Mouse (Mus musculus): ENCODE data around the gene Ano4. TPM values are rescaled to one million over a fixed set of nuclear protein-coding genes. Genes with fewer than 3 reads are reported as not detected.

Ano4 gene
- polyA plus RNA-seq, 1 experiment from 2014 or later = 0.48 TPM

DNA sequence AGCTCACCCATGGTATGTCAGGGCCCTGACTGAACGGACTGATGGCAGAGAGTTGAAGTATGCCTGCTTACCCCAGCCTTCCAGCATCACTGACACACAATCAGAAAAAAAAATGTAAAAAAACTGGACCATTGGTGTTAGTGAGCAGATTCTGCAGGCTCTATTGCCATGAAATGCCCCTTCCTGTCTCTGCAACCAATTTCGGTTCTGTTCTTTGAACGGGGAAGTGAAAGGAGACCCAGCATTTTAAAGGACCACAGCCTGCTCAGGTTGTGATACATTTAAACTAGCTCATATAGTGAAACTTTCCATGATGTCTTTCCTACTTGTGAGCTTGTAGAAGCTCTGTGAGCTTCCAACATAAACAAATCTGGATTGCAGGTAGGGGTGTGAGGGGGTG is 77.2 kb downstream of the Ano4 start:
- Histone ChIP-seq H3K9ac (no peak overlapping the region), H3K36me3 (no peaks in the 10 kb centered on the region), H3K27ac (no peak overlapping the region), H3K4me1 (replicated peaks) (no peaks in the 10 kb centered on the region), H3K4me2 (replicated peaks) (no peak overlapping the region), H3K9me3 (no peaks in the 10 kb centered on the region), H3K4me3 (replicated peaks) (no peak overlapping the region), H3K27me3 (replicated peaks) (no peaks in the 10 kb centered on the region)
- WGBS = 83% methylated on average over 3 of the region's 3 CpGs
- ATAC-seq = no peak

DNA sequence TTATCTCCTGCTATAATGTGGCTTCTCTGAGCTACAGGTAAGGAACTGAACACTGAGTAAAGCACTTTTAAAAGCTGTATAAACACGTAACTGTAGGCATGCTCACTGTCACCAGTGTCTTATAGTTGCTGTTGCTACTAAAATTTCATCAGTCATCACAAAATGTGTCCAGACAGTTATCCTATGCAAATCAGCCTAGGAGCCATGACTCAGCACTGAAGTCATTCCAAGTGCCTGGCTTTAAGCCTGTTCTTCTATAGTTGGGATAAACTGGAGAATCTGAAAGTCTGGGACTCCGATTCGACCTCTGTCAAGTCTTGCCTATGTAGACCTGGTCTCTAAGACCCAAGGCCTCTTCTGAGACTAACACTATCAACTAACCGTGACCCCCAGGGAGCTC is 81.2 kb downstream of the Ano4 start:
- Histone ChIP-seq H3K27me3 (replicated peaks) (no peaks in the 10 kb centered on the region), H3K4me2 (replicated peaks) (no peak overlapping the region), H3K4me1 (replicated peaks) (no peaks in the 10 kb centered on the region), H3K9ac (no peak overlapping the region), H3K4me3 (replicated peaks) (no peak overlapping the region), H3K36me3 (no peaks in the 10 kb centered on the region), H3K27ac (no peak overlapping the region), H3K9me3 (no peaks in the 10 kb centered on the region)
- WGBS = 83% methylated on average over 4 of the region's 4 CpGs
- no peak for ATAC-seq

DNA sequence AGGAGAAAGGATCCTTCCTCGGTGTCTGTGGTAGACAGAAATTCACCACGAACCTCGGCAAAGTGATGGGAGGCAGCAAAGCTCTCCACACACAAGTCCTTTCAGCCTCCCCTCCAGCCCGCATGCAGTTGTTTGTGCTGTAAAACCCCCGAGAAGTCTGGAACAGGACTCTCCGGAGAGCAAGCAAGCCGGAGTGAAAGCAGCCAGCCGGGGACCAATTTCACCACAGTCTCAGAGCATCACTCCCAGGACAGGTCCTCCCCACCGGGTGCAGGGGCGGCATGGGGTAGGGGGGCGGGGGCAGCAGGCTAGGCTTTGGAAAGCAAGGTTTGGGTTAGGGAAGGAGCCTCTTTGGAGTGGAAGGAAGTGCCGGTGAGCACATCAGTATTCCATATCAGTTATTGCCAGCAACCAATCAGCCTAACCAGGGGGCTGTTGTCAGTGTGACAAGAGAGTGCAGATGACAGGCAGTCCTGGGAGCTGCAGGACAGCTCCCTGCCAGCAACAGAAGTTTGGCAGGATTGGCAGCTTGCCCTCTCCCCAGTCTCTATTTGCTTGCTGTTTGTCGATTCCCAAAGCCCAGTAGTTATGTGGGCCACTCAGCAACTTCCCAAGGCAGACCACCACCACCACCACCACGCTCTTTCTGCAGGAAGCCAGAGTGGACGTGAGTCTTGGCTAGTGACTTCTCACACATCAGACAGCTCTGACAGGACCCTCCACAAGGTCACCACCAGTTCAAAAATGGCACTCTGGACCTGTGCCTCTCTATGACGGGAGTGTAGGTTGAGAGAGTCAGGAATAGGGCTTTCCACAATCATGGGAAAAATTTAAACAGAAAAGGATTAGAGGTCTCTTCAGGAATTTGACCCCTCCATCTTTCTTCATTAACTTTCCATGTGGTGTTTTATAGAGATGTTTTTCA is 86.8 kb downstream of the Ano4 start:
- Histone ChIP-seq H3K4me2 (replicated peaks) (peak overlapping the region; percentile 66), H3K36me3 (no peaks in the 10 kb centered on the region)

GRCm38 (mm10) chr10:89256762-89257456 is 87.7 kb downstream of the Ano4 start:
- Histone ChIP-seq H3K4me2 (replicated peaks) (peak overlapping the region; percentile 66), H3K36me3 (no peaks in the 10 kb centered on the region), H3K4me3 (replicated peaks) (peak overlapping the region; percentile 24), H3K4me1 (replicated peaks) (peaks cover 11% of the 10 kb centered on the region; the same call in 1 of the 2 replicates), H3K27ac (no peak overlapping the region), H3K9me3 (no peaks in the 10 kb centered on the region), H3K27me3 (replicated peaks) (0 out of 2 replicates have a peak, but pooled peaks cover 6% of the 10 kb centered on the region), H3K9ac (peak overlapping the region; percentile 8; the same call in 1 of the 2 replicates)
- WGBS = 3% methylated on average over 17 of the region's 17 CpGs
- peak; percentile 59; the same call in 1 of the 2 replicates for ATAC-seq

More for the DNA sequence above, 86.8 kb downstream of the Ano4 start:
- Histone ChIP-seq H3K4me3 (replicated peaks) (peak overlapping the region; percentile 24), H3K4me1 (replicated peaks) (peaks cover 11% of the 10 kb centered on the region; the same call in 1 of the 2 replicates), H3K27me3 (replicated peaks) (0 out of 2 replicates have a peak, but pooled peaks cover 6% of the 10 kb centered on the region), H3K27ac (no peak overlapping the region), H3K9ac (no peak overlapping the region; the same call in 1 of the 2 replicates), H3K9me3 (no peaks in the 10 kb centered on the region)
- ATAC-seq = no peak
- 5% methylated on average over 16 of the region's 16 CpGs for WGBS

DNA sequence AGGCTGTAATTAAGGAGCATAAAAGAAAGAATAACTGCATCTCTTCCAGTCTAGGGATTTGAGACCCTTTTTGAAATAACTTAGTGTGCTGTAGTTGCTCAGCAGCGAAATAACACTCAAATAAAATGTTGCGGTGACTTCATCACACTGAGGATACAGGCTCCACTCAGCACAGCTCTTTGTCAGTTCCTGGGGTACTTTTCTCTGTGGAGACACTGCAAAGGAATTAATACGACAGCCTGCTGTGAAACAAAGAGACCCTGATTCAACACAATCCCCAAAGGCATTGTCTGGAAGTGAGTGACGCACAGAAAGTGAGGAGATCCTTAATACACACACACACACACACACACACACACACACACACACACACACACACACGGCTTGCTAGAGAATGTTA is 89.8 kb downstream of the Ano4 start:
- Histone ChIP-seq H3K9me3 (no peaks in the 10 kb centered on the region), H3K36me3 (no peaks in the 10 kb centered on the region), H3K4me2 (replicated peaks) (no peak overlapping the region), H3K4me3 (replicated peaks) (no peak overlapping the region), H3K9ac (no peak overlapping the region), H3K27me3 (replicated peaks) (0 out of 2 replicates have a peak, but pooled peaks cover 6% of the 10 kb centered on the region), H3K4me1 (replicated peaks) (peaks cover 11% of the 10 kb centered on the region; the same call in 1 of the 2 replicates), H3K27ac (no peak overlapping the region)
- ATAC-seq = no peak
- WGBS = 76% methylated on average over 5 of the region's 5 CpGs

GRCm38 (mm10) chr10:89253799-89254198 is 90.8 kb downstream of the Ano4 start:
- no peaks in the 10 kb centered on the region for H3K36me3 ChIP-seq

DNA sequence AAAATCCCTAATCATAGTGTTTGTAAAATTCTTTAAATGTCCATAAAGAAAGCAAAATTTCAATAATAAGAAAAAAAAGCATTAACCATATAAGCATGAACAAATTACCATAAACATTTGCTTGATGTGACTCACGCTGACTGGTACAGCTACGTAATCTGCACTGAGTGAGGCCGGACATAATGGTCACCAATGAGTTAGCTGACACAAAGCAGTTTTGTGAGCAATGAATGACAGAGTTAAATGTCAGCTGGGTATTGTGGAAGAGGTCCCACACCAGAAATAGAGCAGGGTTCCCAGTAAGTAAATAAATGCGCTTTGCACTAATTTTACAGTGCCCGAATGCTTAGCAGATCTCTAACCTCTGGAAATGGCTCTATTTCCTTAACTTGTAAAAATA is 91.9 kb downstream of the Ano4 start:
- H3K36me3 ChIP-seq = no peaks in the 10 kb centered on the region
- H3K9ac ChIP-seq = no peak overlapping the region
- H3K4me3 ChIP-seq (replicated peaks) = no peak overlapping the region
- H3K27me3 ChIP-seq (replicated peaks) = 0 out of 2 replicates have a peak, but pooled peaks cover 5% of the 10 kb centered on the region
- H3K4me2 ChIP-seq (replicated peaks) = no peak overlapping the region
- no peak overlapping the region for H3K27ac ChIP-seq
- H3K9me3 ChIP-seq = no peaks in the 10 kb centered on the region
- H3K4me1 ChIP-seq (replicated peaks) = peaks cover 9% of the 10 kb centered on the region; the same call in 1 of the 2 replicates
- no peak for ATAC-seq
- 76% methylated on average over 5 of the region's 5 CpGs for WGBS

More at GRCm38 (mm10) chr10:89253799-89254198, 90.8 kb downstream of the Ano4 start:
- H3K27ac ChIP-seq = no peak overlapping the region
- no peak overlapping the region for H3K4me2 ChIP-seq (replicated peaks)
- 0 out of 2 replicates have a peak, but pooled peaks cover 6% of the 10 kb centered on the region for H3K27me3 ChIP-seq (replicated peaks)
- 51% methylated on average over 3 of the region's 3 CpGs for WGBS
- peaks cover 11% of the 10 kb centered on the region; the same call in 1 of the 2 replicates for H3K4me1 ChIP-seq (replicated peaks)
- H3K4me3 ChIP-seq (replicated peaks) = no peak overlapping the region
- H3K9ac ChIP-seq = no peak overlapping the region
- ATAC-seq = no peak
- H3K9me3 ChIP-seq = no peaks in the 10 kb centered on the region

- WGBS = 85% methylated on average over 1 of the region's 1 CpGs
- Histone ChIP-seq H3K9me3 (no peaks in the 10 kb centered on the region), H3K36me3 (no peaks in the 10 kb centered on the region), H3K4me1 (replicated peaks) (no peaks in the 10 kb centered on the region), H3K9ac (no peak overlapping the region), H3K4me3 (replicated peaks) (no peak overlapping the region), H3K4me2 (replicated peaks) (no peak overlapping the region), H3K27ac (no peak overlapping the region), H3K27me3 (replicated peaks) (no peaks in the 10 kb centered on the region)
- ATAC-seq = no peak
Observed at GRCm38 (mm10) chr10:89243808-89244207, 100.8 kb downstream of the Ano4 start.

- Histone ChIP-seq H3K4me1 (replicated peaks) (no peaks in the 10 kb centered on the region), H3K36me3 (no peaks in the 10 kb centered on the region), H3K9ac (no peak overlapping the region), H3K4me3 (replicated peaks) (no peak overlapping the region), H3K9me3 (no peaks in the 10 kb centered on the region), H3K4me2 (replicated peaks) (no peak overlapping the region), H3K27ac (no peak overlapping the region), H3K27me3 (replicated peaks) (no peaks in the 10 kb centered on the region)
- 32% methylated on average over 7 of the region's 7 CpGs for WGBS
- no peak for ATAC-seq
Observed at GRCm38 (mm10) chr10:89224524-89224923, 120.0 kb downstream of the Ano4 start.

GRCm38 (mm10) chr10:89222284-89222989 is 122.1 kb downstream of the Ano4 start:
- no peaks in the 10 kb centered on the region for H3K36me3 ChIP-seq
- 83% methylated on average over 6 of the region's 6 CpGs for WGBS
- no peaks in the 10 kb centered on the region for H3K27me3 ChIP-seq (replicated peaks)
- no peak overlapping the region for H3K4me2 ChIP-seq (replicated peaks)
- H3K4me3 ChIP-seq (replicated peaks) = no peak overlapping the region
- H3K9me3 ChIP-seq = no peaks in the 10 kb centered on the region
- no peak overlapping the region for H3K27ac ChIP-seq
- H3K4me1 ChIP-seq (replicated peaks) = no peaks in the 10 kb centered on the region
- H3K9ac ChIP-seq = no peak overlapping the region
- no peak for ATAC-seq

- Histone ChIP-seq H3K4me1 (replicated peaks) (no peaks in the 10 kb centered on the region), H3K9me3 (no peaks in the 10 kb centered on the region), H3K27me3 (replicated peaks) (no peaks in the 10 kb centered on the region), H3K9ac (no peak overlapping the region), H3K36me3 (no peaks in the 10 kb centered on the region), H3K4me3 (replicated peaks) (no peak overlapping the region), H3K4me2 (replicated peaks) (no peak overlapping the region), H3K27ac (no peak overlapping the region)
- no peak for ATAC-seq
- 85% methylated on average over 6 of the region's 6 CpGs for WGBS
Observed at GRCm38 (mm10) chr10:89216078-89216477, 128.5 kb downstream of the Ano4 start.

GRCm38 (mm10) chr10:89205858-89206257 is 138.7 kb downstream of the Ano4 start:
- H3K4me3 ChIP-seq (replicated peaks) = no peak overlapping the region
- H3K27ac ChIP-seq = no peak overlapping the region
- 39% methylated on average over 2 of the region's 2 CpGs for WGBS
- no peak overlapping the region for H3K4me2 ChIP-seq (replicated peaks)
- no peak overlapping the region for H3K9ac ChIP-seq
- no peaks in the 10 kb centered on the region for H3K9me3 ChIP-seq
- ATAC-seq = no peak
- H3K4me1 ChIP-seq (replicated peaks) = no peaks in the 10 kb centered on the region
- no peaks in the 10 kb centered on the region for H3K27me3 ChIP-seq (replicated peaks)
- no peaks in the 10 kb centered on the region for H3K36me3 ChIP-seq
